In genomic region chr4:74315388-74315787, GRCm38 (mm10) we compare ENCODE assay signal across 30 mouse cellular contexts.
"Had no signal": no experiment of that assay in that cellular context is flagged by ENCODE, and none has a peak within 500 bp of the region (broad histone marks: within the 10 kb centered on the region; RNA-seq: fewer than 3 reads in every experiment).

No protein-coding gene starts in this region.

- H3K27ac ChIP-seq: limb, embryonic 10.5 days; limb, embryonic 12.5 days; limb, embryonic 13.5 days; limb, embryonic 15.5 days; liver, embryonic 12.5 days; liver, embryonic 13.5 days; liver, embryonic 14.5 days; liver, embryonic 15.5 days; lung, embryonic 15.5 days; macrophage; midbrain, embryonic 10.5 days; midbrain, embryonic 12.5 days; midbrain, embryonic 15.5 days; neural tube, embryonic 12.5 days had no signal

- H3K9ac ChIP-seq: limb, embryonic 12.5 days; limb, embryonic 13.5 days; limb, embryonic 15.5 days; liver, embryonic 12.5 days; liver, embryonic 13.5 days; liver, embryonic 14.5 days; liver, embryonic 15.5 days; liver, postnatal 0 days; lung, embryonic 14.5 days; lung, embryonic 15.5 days; midbrain, embryonic 12.5 days; midbrain, embryonic 15.5 days; neural tube, embryonic 12.5 days had no signal

- DNase-seq: left cerebral cortex, postnatal 4 days; liver; liver, embryonic 13.5 days; liver, postnatal 0 days; lung, adult 18-20 months; lung, adult 2 months; lung, embryonic 14.5 days; lung, postnatal 10 days; lung, postnatal 14 days; lung, postnatal 36 days; lung, postnatal 4 days; midbrain, embryonic 14.5 days had no signal

- H3K4me2 ChIP-seq: limb, embryonic 12.5 days; limb, embryonic 13.5 days; limb, embryonic 15.5 days; liver, embryonic 11.5 days; liver, embryonic 12.5 days; liver, embryonic 13.5 days; liver, embryonic 15.5 days; lung, embryonic 14.5 days; lung, embryonic 15.5 days; midbrain, embryonic 12.5 days; midbrain, embryonic 15.5 days; neural tube, embryonic 12.5 days had no signal

- H3K36me3 ChIP-seq: lung, embryonic 15.5 days had no signal

- H3K9me3 ChIP-seq: limb, embryonic 10.5 days; limb, embryonic 12.5 days; limb, embryonic 13.5 days; liver, embryonic 12.5 days; liver, embryonic 13.5 days; liver, embryonic 15.5 days; lung, embryonic 15.5 days; megakaryocyte, embryonic 14.5 days; midbrain, embryonic 10.5 days; midbrain, embryonic 15.5 days; neural tube, embryonic 12.5 days had no signal

- H3K27me3 ChIP-seq: limb, embryonic 12.5 days; limb, embryonic 13.5 days; limb, embryonic 15.5 days; liver, embryonic 12.5 days; liver, embryonic 13.5 days; liver, embryonic 15.5 days; lung, embryonic 15.5 days; megakaryocyte, embryonic 14.5 days; midbrain, embryonic 12.5 days; midbrain, embryonic 15.5 days; neural tube, embryonic 12.5 days had no signal

- H3K4me3 ChIP-seq: limb, embryonic 10.5 days; limb, embryonic 12.5 days; limb, embryonic 13.5 days; limb, embryonic 15.5 days; liver, embryonic 12.5 days; liver, embryonic 13.5 days; liver, embryonic 15.5 days; lung, embryonic 15.5 days; megakaryocyte, embryonic 14.5 days; midbrain, embryonic 10.5 days; midbrain, embryonic 12.5 days; midbrain, embryonic 15.5 days; myocyte; neural tube, embryonic 12.5 days had no signal

- H3K4me1 ChIP-seq: limb, embryonic 10.5 days; limb, embryonic 12.5 days; limb, embryonic 13.5 days; limb, embryonic 15.5 days; liver, embryonic 12.5 days; liver, embryonic 13.5 days; liver, embryonic 15.5 days; lung, embryonic 15.5 days; megakaryocyte, embryonic 14.5 days; midbrain, embryonic 10.5 days; midbrain, embryonic 12.5 days; midbrain, embryonic 15.5 days; neural tube, embryonic 12.5 days had no signal

- ATAC-seq: liver, embryonic 12.5 days; liver, postnatal 0 days; lung, postnatal 0 days; midbrain, embryonic 15.5 days; midbrain, embryonic 16.5 days had no signal
